Mouse (Mus musculus) stomach, postnatal 0 days (tissue): Measurements from ENCODE around the gene Tmeff2.

Experiments
- CTCF ChIP-seq: IDR thresholded peaks from 2 replicates; pipeline ENCODE4 v1.5.1; 2016; ENCODE audit warnings: antibody characterized with exemption, low read depth, mild to moderate bottlenecking, moderate library complexity
- EP300 ChIP-seq: optimal IDR thresholded peaks from 2 replicates; pipeline ENCODE3; 2016; ENCODE audit warnings: antibody characterized with exemption

GRCm38 (mm10) chr1:51069288-51069687 lies 168.8 kb downstream of the Tmeff2 start:
- TF ChIP-seq CTCF (no peak), EP300 (no peak)
